Mouse (Mus musculus): ENCODE results near the gene Dock8.

Dock8 gene

GRCm38 (mm10) chr19:24999201-24999886 lies at the start of gene Dock8:
Gene Dock8, plus strand, starts transcription at chr19:24999534.
- peak; percentile 79 for DNase-seq

GRCm38 (mm10) chr19:24958531-24958930 lies 40.8 kb upstream of the Dock8 start:
- peak; percentile 45 for DNase-seq

GRCm38 (mm10) chr19:24961172-24961962 lies 38.0 kb upstream of the Dock8 start, which contains the start of gene Cbwd1:
Gene Cbwd1, minus strand, starts transcription at chr19:24961610.
- DNase-seq, result peak; percentile 98

GRCm38 (mm10) chr19:24966203-24966602 lies 33.1 kb upstream of the Dock8 start:
- DNase-seq, result no peak

- DNase-seq, result no peak
These were observed 32.4 kb upstream of the Dock8 start for GRCm38 (mm10) chr19:24966941-24967340.

- no peak for DNase-seq
These were observed 28.0 kb upstream of the Dock8 start for GRCm38 (mm10) chr19:24971307-24971706.

- DNase-seq, result no peak
These were observed 26.5 kb upstream of the Dock8 start for GRCm38 (mm10) chr19:24972701-24973390.

- no peak for DNase-seq
These were observed 21.3 kb upstream of the Dock8 start for GRCm38 (mm10) chr19:24977991-24978390.

GRCm38 (mm10) chr19:24978852-24979842 lies 20.2 kb upstream of the Dock8 start:
- DNase-seq, result no peak

GRCm38 (mm10) chr19:24981294-24981693 lies 18.0 kb upstream of the Dock8 start:
- peak; percentile 65 for DNase-seq

- no peak for DNase-seq
These were observed 16.3 kb upstream of the Dock8 start for GRCm38 (mm10) chr19:24983050-24983449.

- DNase-seq, result no peak
These were observed 15.4 kb upstream of the Dock8 start for GRCm38 (mm10) chr19:24983857-24984498.

GRCm38 (mm10) chr19:24985045-24985444 lies 14.3 kb upstream of the Dock8 start:
- no peak for DNase-seq

GRCm38 (mm10) chr19:24987355-24987754 lies 12.0 kb upstream of the Dock8 start:
- no peak for DNase-seq

GRCm38 (mm10) chr19:24988831-24989230 lies 10.5 kb upstream of the Dock8 start:
- peak; percentile 29 for DNase-seq

- no peak for DNase-seq
These were observed 9.1 kb upstream of the Dock8 start for GRCm38 (mm10) chr19:24990138-24990822.

GRCm38 (mm10) chr19:24993526-24993925 lies 5.8 kb upstream of the Dock8 start:
- no peak for DNase-seq

- DNase-seq, result no peak
These were observed 4.4 kb upstream of the Dock8 start for GRCm38 (mm10) chr19:24994900-24995299.

- no peak for DNase-seq
These were observed 2.3 kb upstream of the Dock8 start for GRCm38 (mm10) chr19:24996815-24997704.

GRCm38 (mm10) chr19:24998561-24998960 lies 773 bp upstream of the Dock8 start:
- no peak for DNase-seq

Data from lung, postnatal 14 days (tissue).